Mouse (Mus musculus): ENCODE measurements around the gene F3. TPM values are rescaled to one million over a fixed set of nuclear protein-coding genes. Genes with fewer than 3 reads are reported as not detected.
"Not testable (repeated sequence)": the region's sequence is repeated elsewhere in the genome, so short reads cannot be mapped to it uniquely, and the experiment has no call there.

Gene F3
- polyA plus RNA-seq, 1 experiment: 6.5 TPM

DNA sequence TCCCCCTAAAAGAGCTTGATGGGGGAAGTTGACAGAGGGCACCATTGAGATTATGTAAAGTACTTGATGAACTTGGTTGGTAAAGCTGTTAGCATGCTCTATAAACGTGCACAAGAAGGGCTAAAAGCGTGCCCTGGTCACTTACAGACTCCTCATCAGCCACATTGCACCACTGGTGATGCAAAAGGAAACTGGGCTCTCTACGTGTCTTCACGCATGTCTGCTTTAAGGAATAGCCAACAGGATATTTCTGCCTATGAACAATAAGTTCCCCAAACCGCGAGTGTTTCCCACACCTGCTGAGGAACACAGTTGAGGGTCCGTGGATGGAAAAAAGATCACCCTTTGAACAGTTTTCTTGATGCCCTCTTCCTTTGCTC lies 1.7 kb upstream of the F3 start:
- TF ChIP-seq CTCF (IDR thresholded peaks at IDR 0.05; ENCODE audit: borderline replicate concordance, extremely low read depth, insufficient read depth, insufficient read length) (no peak), POLR2A (IDR thresholded peaks at IDR 0.05; ENCODE audit: borderline replicate concordance, extremely low read depth, insufficient read depth, insufficient read length, poor library complexity, severe bottlenecking) (no peak)
- no peak for DNase-seq (ENCODE audit: low read depth)

GRCm38 (mm10) chr3:121723968-121724524 lies 709 bp downstream of the F3 start:
- TF ChIP-seq CTCF (IDR thresholded peaks at IDR 0.05; ENCODE audit: borderline replicate concordance, extremely low read depth, insufficient read depth, insufficient read length) (no peak), POLR2A (IDR thresholded peaks at IDR 0.05; ENCODE audit: borderline replicate concordance, extremely low read depth, insufficient read depth, insufficient read length, poor library complexity, severe bottlenecking) (no peak)
- DNase-seq (ENCODE audit: low read depth): peak; percentile 67

GRCm38 (mm10) chr3:121724553-121724952 lies 1.2 kb downstream of the F3 start:
- DNase-seq (ENCODE audit: low read depth): no peak
- no peak for TF ChIP-seq CTCF (IDR thresholded peaks at IDR 0.05; ENCODE audit: borderline replicate concordance, extremely low read depth, insufficient read depth, insufficient read length)
- no peak for TF ChIP-seq POLR2A (IDR thresholded peaks at IDR 0.05; ENCODE audit: borderline replicate concordance, extremely low read depth, insufficient read depth, insufficient read length, poor library complexity, severe bottlenecking)

DNA sequence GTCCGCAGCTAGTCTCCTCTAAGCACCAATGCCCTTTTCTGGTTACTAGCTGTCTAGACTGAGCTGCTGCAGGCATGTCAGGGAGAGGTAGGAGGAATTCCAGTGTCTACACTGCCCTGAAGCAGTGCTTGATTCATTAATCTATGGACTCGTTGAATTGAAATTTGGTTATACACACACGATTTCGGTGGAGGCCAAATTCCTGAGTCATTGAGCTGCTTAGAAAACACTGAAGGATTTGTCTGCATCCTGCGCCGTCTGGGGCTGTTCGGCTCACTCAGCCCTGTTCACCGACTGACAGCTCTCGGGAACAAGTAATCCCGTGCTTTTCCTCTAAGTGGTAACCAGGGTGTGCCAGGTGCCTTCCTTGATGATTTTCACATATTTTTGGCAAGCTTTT lies 2.3 kb downstream of the F3 start:
- DNase-seq (ENCODE audit: low read depth): no peak
- no peak for TF ChIP-seq CTCF (IDR thresholded peaks at IDR 0.05; ENCODE audit: borderline replicate concordance, extremely low read depth, insufficient read depth, insufficient read length)

DNA sequence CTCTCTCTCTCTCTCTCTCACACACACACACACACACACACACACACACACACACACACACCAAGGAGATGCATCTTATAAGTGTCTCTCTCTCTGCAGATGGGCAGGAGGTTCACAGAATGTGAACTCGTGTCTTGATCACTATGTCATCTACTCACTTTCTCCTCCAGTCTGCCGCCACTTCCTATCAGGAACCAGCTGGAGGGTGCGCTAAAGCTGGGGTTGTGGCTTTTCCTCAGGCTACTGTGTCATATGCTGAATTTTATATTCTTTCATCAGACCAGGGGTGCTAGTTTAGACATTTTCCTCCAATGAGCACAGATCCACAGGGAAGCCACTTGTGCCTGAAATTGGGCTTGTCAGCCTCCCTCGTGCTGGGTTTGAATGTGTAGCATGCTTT lies 6.3 kb downstream of the F3 start:
- DNase-seq (ENCODE audit: low read depth): no peak

DNA sequence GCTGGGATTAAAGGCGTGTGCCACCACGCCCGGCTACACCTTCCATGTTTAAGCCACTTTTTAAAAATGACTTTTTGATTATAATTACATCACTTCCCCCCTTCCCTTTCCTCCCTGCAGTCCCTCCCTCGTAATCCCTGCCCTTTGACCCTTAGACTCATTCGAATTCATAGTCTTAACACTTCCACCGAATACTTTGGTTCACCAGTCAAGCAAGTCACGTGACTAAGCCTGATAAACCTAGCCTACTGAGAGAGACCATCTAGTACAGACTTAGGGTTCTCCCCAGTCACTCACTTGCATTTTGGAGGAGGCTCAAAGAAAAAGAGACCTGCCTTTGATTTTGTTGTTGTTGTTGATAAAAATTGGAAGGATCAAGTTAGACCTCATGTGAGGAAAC lies 12.2 kb downstream of the F3 start:
- no peak for DNase-seq (ENCODE audit: low read depth)
- TF ChIP-seq CTCF (IDR thresholded peaks at IDR 0.05; ENCODE audit: borderline replicate concordance, extremely low read depth, insufficient read depth, insufficient read length) (no peak), POLR2A (IDR thresholded peaks at IDR 0.05; ENCODE audit: borderline replicate concordance, extremely low read depth, insufficient read depth, insufficient read length, poor library complexity, severe bottlenecking) (no peak)

More for the DNA sequence above, 6.3 kb downstream of the F3 start:
- TF ChIP-seq POLR2A (IDR thresholded peaks at IDR 0.05; ENCODE audit: borderline replicate concordance, extremely low read depth, insufficient read depth, insufficient read length, poor library complexity, severe bottlenecking) (no peak), CTCF (IDR thresholded peaks at IDR 0.05; ENCODE audit: borderline replicate concordance, extremely low read depth, insufficient read depth, insufficient read length) (no peak)

- DNase-seq (ENCODE audit: low read depth): peak; percentile 93
- TF ChIP-seq POLR2A (IDR thresholded peaks at IDR 0.05; ENCODE audit: borderline replicate concordance, extremely low read depth, insufficient read depth, insufficient read length, poor library complexity, severe bottlenecking) (no peak), CTCF (IDR thresholded peaks at IDR 0.05; ENCODE audit: borderline replicate concordance, extremely low read depth, insufficient read depth, insufficient read length) (peak; percentile 94)
Measured at GRCm38 (mm10) chr3:121736025-121736744, 12.8 kb downstream of the F3 start.

DNA sequence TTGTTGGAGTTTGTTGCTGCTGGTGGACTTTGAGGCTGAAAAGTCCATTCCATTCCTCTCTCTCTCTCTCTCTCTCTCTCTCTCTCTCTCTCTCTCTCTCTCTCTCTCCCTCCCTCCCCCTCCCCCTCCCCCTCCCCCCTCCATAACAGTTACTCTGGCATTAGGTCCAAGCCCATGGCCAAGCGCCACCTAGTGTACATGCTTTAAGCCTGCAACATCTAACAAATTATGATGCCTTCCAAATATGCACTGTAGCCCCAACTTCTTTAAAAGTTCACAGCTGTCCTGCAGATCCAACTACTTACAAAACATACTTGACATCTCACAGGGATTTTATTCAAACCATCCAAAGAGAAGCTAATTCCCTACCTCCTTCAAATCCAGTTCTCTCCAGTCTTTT lies 14.1 kb downstream of the F3 start:
- peak; percentile 50; the same call in 1 of the 2 replicates for TF ChIP-seq CTCF (IDR thresholded peaks at IDR 0.05; ENCODE audit: borderline replicate concordance, extremely low read depth, insufficient read depth, insufficient read length)
- TF ChIP-seq POLR2A (IDR thresholded peaks at IDR 0.05; ENCODE audit: borderline replicate concordance, extremely low read depth, insufficient read depth, insufficient read length, poor library complexity, severe bottlenecking): no peak
- DNase-seq (ENCODE audit: low read depth): peak; percentile 51

DNA sequence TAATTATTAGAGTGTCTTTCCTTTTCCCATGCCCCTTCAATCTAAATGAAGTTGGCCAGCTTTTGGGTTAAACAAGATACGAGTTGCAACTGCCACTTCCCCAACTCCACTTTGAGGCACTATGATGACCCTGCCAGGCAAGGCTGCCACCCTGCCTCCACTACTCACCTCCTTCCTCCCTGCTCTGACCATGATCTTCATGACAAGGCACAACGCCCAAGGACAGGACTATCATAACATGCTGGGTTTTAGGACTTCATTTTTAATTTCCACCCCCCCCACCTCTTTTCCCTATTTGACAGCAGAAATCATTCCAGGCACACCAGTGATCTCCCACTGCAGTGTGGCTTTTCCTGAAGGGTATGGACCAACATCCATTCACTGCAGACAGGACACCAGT lies 14.6 kb downstream of the F3 start:
- no peak for TF ChIP-seq POLR2A (IDR thresholded peaks at IDR 0.05; ENCODE audit: borderline replicate concordance, extremely low read depth, insufficient read depth, insufficient read length, poor library complexity, severe bottlenecking)
- TF ChIP-seq CTCF (IDR thresholded peaks at IDR 0.05; ENCODE audit: borderline replicate concordance, extremely low read depth, insufficient read depth, insufficient read length): no peak
- DNase-seq (ENCODE audit: low read depth): no peak

DNA sequence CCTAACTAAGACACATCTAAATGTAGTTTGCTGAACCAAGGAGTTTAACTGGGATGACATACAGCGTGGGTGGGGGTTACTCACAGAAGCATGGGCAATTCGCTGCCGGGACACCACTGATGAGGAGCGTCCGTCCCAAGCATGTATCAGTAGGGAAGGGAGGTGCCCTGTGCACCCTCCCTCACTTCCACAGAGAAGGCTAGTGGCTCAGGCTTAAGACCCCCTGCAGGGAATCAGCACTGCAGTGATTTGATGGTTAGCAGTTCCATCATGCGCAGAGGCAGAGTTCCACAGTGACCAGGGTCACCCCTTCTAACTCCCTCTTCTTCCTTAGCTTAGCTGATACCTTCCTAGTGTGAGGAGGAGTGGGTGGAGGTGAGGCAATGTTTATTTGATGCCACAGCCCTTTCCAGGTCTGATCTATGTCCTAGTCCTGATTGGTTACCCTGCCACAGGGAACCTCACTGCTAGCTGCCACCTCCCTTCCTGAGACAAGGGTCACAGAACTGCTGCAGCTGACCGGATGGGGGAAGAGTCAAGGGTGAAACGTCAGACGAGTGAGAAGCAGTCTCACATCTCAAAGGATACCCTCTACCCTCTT lies 15.5 kb downstream of the F3 start:
- DNase-seq (ENCODE audit: low read depth): no peak
- TF ChIP-seq CTCF (IDR thresholded peaks at IDR 0.05; ENCODE audit: borderline replicate concordance, extremely low read depth, insufficient read depth, insufficient read length) (no peak), POLR2A (IDR thresholded peaks at IDR 0.05; ENCODE audit: borderline replicate concordance, extremely low read depth, insufficient read depth, insufficient read length, poor library complexity, severe bottlenecking) (no peak)

- TF ChIP-seq CTCF (IDR thresholded peaks at IDR 0.05; ENCODE audit: borderline replicate concordance, extremely low read depth, insufficient read depth, insufficient read length) (no peak), POLR2A (IDR thresholded peaks at IDR 0.05; ENCODE audit: borderline replicate concordance, extremely low read depth, insufficient read depth, insufficient read length, poor library complexity, severe bottlenecking) (no peak)
- DNase-seq (ENCODE audit: low read depth): no peak
Measured at GRCm38 (mm10) chr3:121739489-121740213, 16.3 kb downstream of the F3 start.

DNA sequence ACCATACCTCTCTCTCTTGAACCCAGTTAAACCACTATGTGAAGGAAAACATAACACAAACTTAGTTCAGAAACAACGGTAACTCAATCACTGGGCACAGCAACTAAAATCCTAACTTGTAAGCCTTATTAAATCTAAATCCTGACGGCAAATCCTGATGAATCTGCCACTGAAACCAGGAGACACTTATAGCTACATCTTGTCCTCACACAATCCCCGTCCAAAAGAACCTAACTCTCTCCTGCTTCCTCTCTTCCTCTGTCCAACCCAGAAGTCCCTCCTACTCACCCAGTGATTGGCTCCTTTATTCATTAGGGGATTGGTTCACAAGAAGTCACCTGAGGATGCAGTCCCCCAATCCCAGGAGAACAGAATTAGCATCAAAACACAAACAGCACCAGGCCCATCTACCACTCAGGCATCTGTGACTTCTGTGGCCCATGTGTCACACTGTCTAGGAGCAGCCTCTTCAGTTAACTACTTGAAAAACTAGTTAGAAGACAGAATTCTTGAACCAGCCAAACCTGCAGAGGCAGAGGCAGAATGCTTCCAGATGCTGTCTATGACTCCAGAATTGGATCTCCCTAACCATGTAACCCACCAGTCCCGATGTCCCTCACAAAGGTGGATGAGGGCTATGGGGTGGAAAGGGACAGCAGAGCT lies 18.0 kb downstream of the F3 start:
- DNase-seq (ENCODE audit: low read depth): not testable (repeated sequence)

DNA sequence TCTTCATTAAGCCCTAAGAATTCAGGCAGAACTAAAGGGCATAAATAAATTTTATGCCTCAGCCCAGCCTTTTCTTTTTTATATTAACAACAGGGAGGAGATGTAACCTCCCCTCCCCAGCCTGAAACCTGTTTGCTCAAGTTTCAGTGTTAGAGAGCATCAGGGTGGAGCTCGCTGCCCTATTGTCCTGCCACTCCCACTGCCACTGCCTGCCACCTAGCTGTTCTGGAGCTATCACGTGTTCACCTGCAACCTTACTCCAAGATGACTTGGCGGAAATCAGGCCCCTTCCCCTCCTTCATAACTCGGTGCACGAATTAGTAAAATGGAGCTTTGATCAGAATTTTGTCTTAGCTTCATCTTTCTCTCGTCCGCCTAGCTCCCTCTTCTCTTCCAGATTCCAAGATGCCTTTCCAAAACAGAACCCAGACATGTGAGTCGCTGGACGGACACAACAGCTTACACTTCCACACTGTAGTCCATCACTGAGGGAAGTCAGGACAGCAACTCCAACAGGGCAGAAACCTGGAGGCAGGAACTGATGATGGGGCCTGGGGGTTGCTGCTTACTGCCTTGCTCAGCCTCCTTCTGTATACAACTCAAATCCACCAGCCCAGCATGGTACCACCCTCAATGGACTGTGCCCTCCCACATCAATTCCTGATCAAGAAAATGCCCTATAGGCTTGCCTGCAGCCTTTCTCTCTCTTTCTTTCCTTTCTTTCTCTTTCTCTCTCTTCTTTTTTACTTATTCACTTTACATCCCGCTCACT lies 31.2 kb downstream of the F3 start:
- not testable (repeated sequence) for DNase-seq (ENCODE audit: low read depth)

Data from brain, embryonic 14.5 days (tissue).